Mouse (Mus musculus) testis, adult 2 months (tissue): ENCODE results near the gene Zfp947.
"Not testable (repeated sequence)": the region's sequence is repeated elsewhere in the genome, so short reads cannot be mapped to it uniquely, and the experiment has no call there.

Experiments used
- CTCF ChIP-seq: fragments of 200-500 bp; IDR thresholded peaks from 2 replicates; pipeline ENCODE4 v1.5.1; 2012; ENCODE audit warnings: low read depth, mild to moderate bottlenecking, inconsistent platforms, low read length, moderate library complexity; ENCODE audit not compliant: control insufficient read depth, insufficient read depth, insufficient replicate concordance
- POLR2A ChIP-seq: fragments of 200-500 bp; IDR thresholded peaks from 2 replicates; pipeline ENCODE4 v1.6.1; 2012; ENCODE audit warnings: low read depth, mild to moderate bottlenecking, inconsistent platforms, low read length, moderate library complexity; ENCODE audit not compliant: control insufficient read depth

DNA sequence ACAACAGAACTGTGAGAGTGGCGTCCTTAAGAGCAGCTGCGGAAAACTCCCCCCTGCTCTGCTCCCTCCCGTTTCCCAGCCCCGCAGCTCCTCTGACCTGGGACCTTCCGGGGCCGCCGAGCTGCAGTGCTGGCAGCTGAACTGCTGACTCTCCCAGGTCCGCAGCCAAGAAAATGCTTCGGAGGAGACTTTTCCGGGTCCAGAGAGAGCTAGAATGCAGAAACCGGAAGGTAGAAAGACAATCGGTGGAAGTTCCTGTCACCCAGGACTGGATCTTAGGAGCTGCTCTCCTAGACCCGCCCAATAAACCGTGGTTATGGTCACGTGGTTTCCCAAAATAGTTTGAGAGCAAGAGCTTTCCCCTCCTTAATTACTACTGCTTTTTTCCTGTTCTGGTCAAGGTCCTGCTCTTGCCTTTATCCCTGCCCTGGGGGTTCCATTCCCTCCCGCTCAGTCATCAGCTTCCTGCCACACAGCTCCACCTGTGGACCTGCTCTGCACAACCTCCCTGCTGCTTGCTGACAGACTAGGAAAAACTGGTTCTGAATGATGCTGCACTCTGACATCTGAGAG, at the start of gene Zfp947:
- TF ChIP-seq CTCF, POLR2A: not testable (repeated sequence)
